Mouse (Mus musculus) liver, adult 2 months (tissue): ENCODE measurements at regions not wholly inside any gene's neighbourhood (a gene's known extent, or its start where the extent isn't known, plus 50 kb on each side); places are given as distances from the start of the nearest gene placed in this dataset.

Experiments
- CTCF ChIP-seq: fragments of 200-500 bp; IDR thresholded peaks from 2 replicates; pipeline ENCODE4 v1.5.1; 2011; ENCODE audit warnings: low read depth, low read length, control low read depth
- POLR2A ChIP-seq: fragments of 200-500 bp; IDR thresholded peaks from 2 replicates; pipeline ENCODE4 v1.6.1; 2011; ENCODE audit warnings: low read length, control low read depth; ENCODE audit not compliant: insufficient read depth; ENCODE audit errors: extremely low read depth

DNA sequence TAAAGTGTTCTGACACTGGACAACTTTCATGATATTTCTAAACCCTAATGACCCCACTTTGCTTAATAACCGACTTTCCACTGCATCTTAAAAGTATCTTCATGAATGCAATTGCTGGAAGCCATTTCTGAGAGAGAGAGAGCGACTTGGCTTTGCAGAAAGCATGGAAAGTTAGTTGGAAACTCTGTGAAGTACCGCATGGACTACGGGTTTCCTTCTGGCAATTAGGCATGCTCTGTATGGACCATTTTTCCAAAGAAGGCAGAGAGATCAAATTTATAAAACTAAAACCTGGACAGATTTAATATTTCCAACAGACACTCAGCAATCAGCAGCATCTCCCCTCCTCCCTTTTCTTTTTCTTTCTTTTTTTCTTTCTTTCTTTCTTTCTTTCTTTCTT is 353.4 kb downstream of the Bckdhb start:
- TF ChIP-seq CTCF (no peak), POLR2A (no peak)
